Mouse (Mus musculus): ENCODE measurements around the gene Pcdh10. TPM values are rescaled to one million over a fixed set of nuclear protein-coding genes. Genes with fewer than 3 reads are reported as not detected.

Pcdh10 gene
- 0.04 and 0.05 TPM in 2 replicates for polyA plus RNA-seq (2012; rRNA removed)

GRCm38 (mm10) chr3:45378145-45378544, at the start of gene Pcdh10:
Gene Pcdh10 (plus strand): TSS chr3:45378398.

All from liver, embryonic 18 days (tissue).